Mouse (Mus musculus) Patski (cell line): ENCODE results near the gene Pou2f1. TPM values are rescaled to one million over a fixed set of nuclear protein-coding genes. Genes with fewer than 3 reads are reported as not detected.

Source experiments
- ATAC-seq: fragments of 100-300 bp; one replicate; pipeline ENCODE4 v1.8.0; 2021
- CTCF ChIA-PET: fragments of 350-600 bp; sonication (Branson Sonifier 250); formaldehyde crosslinking; loops from one replicate; lab custom pipeline; 2022; ENCODE audit warnings: inconsistent platforms; lab: Charles Lee
- POLR2A ChIA-PET: fragments of 350-600 bp; sonication (Branson Sonifier 250); formaldehyde crosslinking; loops from one replicate; lab custom pipeline; 2022; ENCODE audit warnings: antibody characterized with exemption, inconsistent platforms; lab: Charles Lee
- DNase-seq: peaks from one replicate; pipeline ENCODE4 v3.0.0-alpha.2; 2011; ENCODE audit warnings: low read depth, low spot score
- H3K27me3 ChIP-seq: fragments of 371-371 bp; one replicate; pipeline ENCODE4 v1.5.1; 2021
- CTCF ChIP-seq: fragments of 100-300 bp; IDR thresholded peaks from one replicate; pipeline ENCODE4 v1.5.1; 2021
- in situ Hi-C: fragments of 300-500 bp; cut with MboI; formaldehyde crosslinking; loops from 3 replicates; pipeline ENCODE4 v1.11.1; 2018; ENCODE audit warnings: low pct_unique_long_range_greater_than_20kb, mixed read lengths
- polyA plus RNA-seq: library from polyadenylated mRNA; unstranded; gene quantifications from one replicate; pipeline ENCODE4 v1.2.3, GENCODE M21; 2021

The Pou2f1 gene
- polyA plus RNA-seq, 1 experiment from 2014 or later, result 8.3 TPM

- ATAC-seq (no peak), DNase-seq (no peak)
- H3K27me3 ChIP-seq, result no peaks in the 10 kb centered on the region
- POLR2A ChIA-PET, result no interaction called here
- CTCF ChIA-PET, result interaction anchor here (1.9 to 2.3 kb wide), 2 partner anchors 119 to 305 kb away, joined by 6 read pairs; no protein-coding TSS in a partner anchor
- in situ Hi-C loops, result no loop called here
- no peak for TF ChIP-seq CTCF
Observed at GRCm38 (mm10) chr1:165848881-165849280, 153.6 kb downstream of the Pou2f1 start.

GRCm38 (mm10) chr1:165848417-165848816, 154.1 kb downstream of the Pou2f1 start:
- ChIA-PET CTCF (interaction anchor here (1.2 to 2.3 kb wide), 3 partner anchors 10 to 305 kb away, joined by 5 to 6 read pairs (median 5); no protein-coding TSS in a partner anchor), POLR2A (no interaction called here)
- TF ChIP-seq CTCF, result no peak
- DNase-seq, result no peak
- no peak for ATAC-seq
- in situ Hi-C loops, result no loop called here
- H3K27me3 ChIP-seq, result no peaks in the 10 kb centered on the region

GRCm38 (mm10) chr1:165845366-165845765, 157.1 kb downstream of the Pou2f1 start:
- DNase-seq (no peak), ATAC-seq (peak; percentile 27)
- no peaks in the 10 kb centered on the region for H3K27me3 ChIP-seq
- ChIA-PET CTCF (no interaction called here), POLR2A (no interaction called here)
- in situ Hi-C loops, result no loop called here
- TF ChIP-seq CTCF, result no peak

- H3K27me3 ChIP-seq, result no peaks in the 10 kb centered on the region
- DNase-seq (no peak), ATAC-seq (peak; percentile 61)
- in situ Hi-C loops, result no loop called here
- ChIA-PET POLR2A (no interaction called here), CTCF (no interaction called here)
- no peak for TF ChIP-seq CTCF
Observed at GRCm38 (mm10) chr1:165844956-165845355, 157.5 kb downstream of the Pou2f1 start.

- no peaks in the 10 kb centered on the region for H3K27me3 ChIP-seq
- CTCF ChIA-PET, result no interaction called here
- DNase-seq, result no peak
- in situ Hi-C loops, result no loop called here
- POLR2A ChIA-PET, result no interaction called here
- TF ChIP-seq CTCF, result no peak
- peak; percentile 49 for ATAC-seq
Observed at GRCm38 (mm10) chr1:165844466-165844951, 158.0 kb downstream of the Pou2f1 start.

- ATAC-seq, result no peak
- POLR2A ChIA-PET, result no interaction called here
- no peaks in the 10 kb centered on the region for H3K27me3 ChIP-seq
- no peak for DNase-seq
- CTCF ChIA-PET, result no interaction called here
- no peak for TF ChIP-seq CTCF
- in situ Hi-C loops, result no loop called here
Observed at GRCm38 (mm10) chr1:165843586-165843985, 158.9 kb downstream of the Pou2f1 start.

GRCm38 (mm10) chr1:165842170-165842569, 160.3 kb downstream of the Pou2f1 start:
- in situ Hi-C loops, result no loop called here
- POLR2A ChIA-PET, result no interaction called here
- no peak for TF ChIP-seq CTCF
- no peaks in the 10 kb centered on the region for H3K27me3 ChIP-seq
- CTCF ChIA-PET, result interaction anchor here (1.3 kb wide), 1 partner anchor 11 kb away, joined by 3 read pairs; no protein-coding TSS in a partner anchor
- DNase-seq (no peak), ATAC-seq (no peak)

- in situ Hi-C loops, result no loop called here
- ATAC-seq (no peak), DNase-seq (no peak)
- H3K27me3 ChIP-seq, result no peaks in the 10 kb centered on the region
- ChIA-PET CTCF (no interaction called here), POLR2A (interaction anchor here (0.6 kb wide), 1 partner anchor 1195 kb away, joined by 3 read pairs; no protein-coding TSS in a partner anchor)
- TF ChIP-seq CTCF, result no peak
Observed at GRCm38 (mm10) chr1:165840548-165841230, 161.8 kb downstream of the Pou2f1 start.

- DNase-seq, result no peak
- in situ Hi-C loops, result no loop called here
- CTCF ChIA-PET, result interaction anchor here (0.9 to 1.1 kb wide), 2 partner anchors 14 to 22 kb away, joined by 3 to 4 read pairs; no protein-coding TSS in a partner anchor
- TF ChIP-seq CTCF, result no peak
- ATAC-seq, result no peak
- no peaks in the 10 kb centered on the region for H3K27me3 ChIP-seq
- POLR2A ChIA-PET, result no interaction called here
Observed at GRCm38 (mm10) chr1:165839201-165839600, 163.3 kb downstream of the Pou2f1 start.

GRCm38 (mm10) chr1:165837546-165837945, 164.9 kb downstream of the Pou2f1 start:
- ChIA-PET POLR2A (no interaction called here), CTCF (no interaction called here)
- H3K27me3 ChIP-seq, result no peaks in the 10 kb centered on the region
- DNase-seq, result no peak
- no peak for TF ChIP-seq CTCF
- in situ Hi-C loops, result no loop called here
- no peak for ATAC-seq

GRCm38 (mm10) chr1:165836461-165836860, 166.0 kb downstream of the Pou2f1 start:
- TF ChIP-seq CTCF, result no peak
- no peak for DNase-seq
- no peak for ATAC-seq
- ChIA-PET CTCF (no interaction called here), POLR2A (no interaction called here)
- in situ Hi-C loops, result no loop called here
- no peaks in the 10 kb centered on the region for H3K27me3 ChIP-seq
